Mouse (Mus musculus): ENCODE results near the gene Lrrc43.

GRCm38 (mm10) chr5:123522166-123522565, 33.1 kb downstream of the Lrrc43 start:
- TF ChIP-seq POLR2A (IDR thresholded peaks at IDR 0.05; ENCODE audit: control insufficient read depth, extremely low read depth, insufficient read depth, low read length, poor library complexity) (no peak), CTCF (IDR thresholded peaks at IDR 0.05; ENCODE audit: borderline replicate concordance, control insufficient read depth, extremely low read depth, insufficient read depth, low read length, poor library complexity) (no peak)

Data from thymus, adult 2 months (tissue).